In the genomic region with DNA sequence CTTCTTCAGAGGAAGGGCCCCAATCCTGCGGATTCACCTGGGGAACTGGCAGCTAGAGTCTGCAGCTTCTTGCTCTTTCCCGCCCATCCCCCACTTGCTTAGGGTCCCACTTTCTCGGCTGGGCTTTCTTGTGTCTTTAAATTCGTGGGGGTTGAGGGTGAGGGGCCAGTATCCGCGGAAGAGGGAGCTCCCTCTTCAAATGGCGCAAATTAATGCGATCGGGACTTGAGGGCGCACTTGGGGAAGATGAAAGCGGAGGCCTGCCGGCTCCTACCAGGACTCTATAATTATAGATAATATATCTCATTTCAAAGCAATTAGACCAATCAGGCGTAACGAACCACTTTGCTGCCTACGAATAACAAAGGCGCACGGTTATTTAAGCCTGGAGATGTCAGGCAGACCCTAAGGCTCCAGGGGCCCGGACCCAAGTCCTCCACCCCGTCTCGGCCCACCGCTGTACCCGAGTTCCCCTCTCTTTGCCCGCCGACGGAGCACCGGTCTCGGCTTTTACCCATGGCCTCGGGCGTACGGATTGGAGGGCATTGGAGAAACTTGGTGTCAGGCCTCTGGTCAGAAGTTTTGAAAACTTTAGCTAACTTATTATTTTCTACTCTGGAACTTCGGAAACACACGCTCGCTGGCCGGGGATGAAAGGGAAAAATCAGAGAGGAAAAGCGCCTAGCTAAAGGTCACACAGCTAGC, we compare ENCODE assay signal across 12 mouse cellular contexts. TPM values are rescaled to one million over a fixed set of nuclear protein-coding genes. Genes with fewer than 3 reads are reported as not detected.
DNase-seq lines count a peak whose midpoint lies in the region; ATAC-seq lines count a peak whose summit lies in the region.
"Had no signal": no experiment of that assay in that cellular context is flagged by ENCODE, and none has a peak within 500 bp of the region (broad histone marks: within the 10 kb centered on the region; RNA-seq: fewer than 3 reads in every experiment).

No protein-coding gene starts in this region.

- 0 out of 2 replicates have a peak, but pooled peaks cover 4% of the 10 kb centered on the region for H3K9me3 ChIP-seq in hindbrain, embryonic 10.5 days
- peaks cover 3% of the 10 kb centered on the region; the same call in 1 of the 2 replicates for H3K9me3 ChIP-seq in hindbrain, embryonic 16.5 days (ENCODE audit: control insufficient read depth, low read length)
- H3K9me3 ChIP-seq in embryonic facial prominence, embryonic 10.5 days: no peaks in the 10 kb centered on the region
- no peaks in the 10 kb centered on the region for H3K9me3 ChIP-seq in limb, embryonic 15.5 days
- H3K9me3 ChIP-seq: heart, embryonic 13.5 days had no signal

- no peaks in the 10 kb centered on the region for H3K36me3 ChIP-seq in hindbrain, embryonic 10.5 days
- no peaks in the 10 kb centered on the region for H3K36me3 ChIP-seq in hindbrain, embryonic 16.5 days (ENCODE audit: control insufficient read depth, insufficient read depth, low read length)
- no peaks in the 10 kb centered on the region for H3K36me3 ChIP-seq in embryonic facial prominence, embryonic 10.5 days (replicated peaks)
- H3K36me3 ChIP-seq in limb, embryonic 15.5 days: no peaks in the 10 kb centered on the region
- H3K36me3 ChIP-seq: heart, embryonic 13.5 days had no signal

- ATAC-seq in hindbrain, embryonic 16.5 days: no peak
- no peak for ATAC-seq in limb, embryonic 15.5 days (ENCODE audit: insufficient number of reproducible peaks, low FRiP score, low TSS enrichment, low read depth)
- ATAC-seq: Patski had no signal

- H3K4me3 ChIP-seq in hindbrain, embryonic 10.5 days: peak overlapping the region; percentile 42
- H3K4me3 ChIP-seq in hindbrain, embryonic 16.5 days (ENCODE audit: low read length): no peak overlapping the region
- peak overlapping the region; percentile 72 for H3K4me3 ChIP-seq in embryonic facial prominence, embryonic 10.5 days
- no peak overlapping the region; the same call in 1 of the 2 replicates for H3K4me3 ChIP-seq in limb, embryonic 15.5 days
- H3K4me3 ChIP-seq: heart, embryonic 13.5 days had no signal

- peak overlapping the region; percentile 76; the same call in 1 of the 2 replicates for H3K27ac ChIP-seq in hindbrain, embryonic 10.5 days
- no peak overlapping the region for H3K27ac ChIP-seq in hindbrain, embryonic 16.5 days (ENCODE audit: low read depth, low read length)
- peak overlapping the region; percentile 80 for H3K27ac ChIP-seq in embryonic facial prominence, embryonic 10.5 days (replicated peaks)
- H3K27ac ChIP-seq in limb, embryonic 15.5 days: 0 out of 2 replicates have a peak overlapping the region, but pooled peaks have one; percentile 1
- H3K27ac ChIP-seq: heart, embryonic 13.5 days; macrophage had no signal

- H3K4me1 ChIP-seq in hindbrain, embryonic 10.5 days (replicated peaks): peaks cover 66% of the 10 kb centered on the region
- peaks cover 14% of the 10 kb centered on the region for H3K4me1 ChIP-seq in hindbrain, embryonic 16.5 days (ENCODE audit: control insufficient read depth, insufficient read depth, low read depth, low read length)
- H3K4me1 ChIP-seq in embryonic facial prominence, embryonic 10.5 days: peaks cover 90% of the 10 kb centered on the region
- peaks cover 37% of the 10 kb centered on the region for H3K4me1 ChIP-seq in limb, embryonic 15.5 days

- no peak overlapping the region for H3K4me2 ChIP-seq in hindbrain, embryonic 16.5 days (ENCODE audit: low read length)
- H3K4me2 ChIP-seq in limb, embryonic 15.5 days: 0 out of 2 replicates have a peak overlapping the region, but pooled peaks have one; percentile 12
- H3K4me2 ChIP-seq: heart, embryonic 13.5 days had no signal

- peaks cover 99% of the 10 kb centered on the region for H3K27me3 ChIP-seq in hindbrain, embryonic 10.5 days (ENCODE audit: insufficient read depth, poor library complexity, severe bottlenecking)
- H3K27me3 ChIP-seq in hindbrain, embryonic 16.5 days (replicated peaks; ENCODE audit: control insufficient read depth, insufficient read depth, low read length): peaks cover 66% of the 10 kb centered on the region
- peaks cover 100% of the 10 kb centered on the region for H3K27me3 ChIP-seq in embryonic facial prominence, embryonic 10.5 days (replicated peaks; ENCODE audit: low read depth, poor library complexity, severe bottlenecking)
- H3K27me3 ChIP-seq in limb, embryonic 15.5 days: peaks cover 97% of the 10 kb centered on the region
- H3K27me3 ChIP-seq: Patski had no signal

- peak; percentile 56 for DNase-seq in hindbrain, embryonic 10.5 days (ENCODE audit: low spot score)
- peak; percentile 52 for DNase-seq in ES-CJ7 (ENCODE audit: low read depth, low spot score)
- DNase-seq in embryonic facial prominence, embryonic 10.5 days (ENCODE audit: low spot score): peak; percentile 74
- DNase-seq in lung, postnatal 10 days: no peak
- DNase-seq in kidney, adult 18-20 months: no peak
- DNase-seq in testis, postnatal 10 days (ENCODE audit: low spot score): no peak
- DNase-seq: cerebellum, adult 11-12 months had no signal

- no peak overlapping the region for H3K9ac ChIP-seq in hindbrain, embryonic 16.5 days (ENCODE audit: low read depth, low read length)
- no peak overlapping the region for H3K9ac ChIP-seq in limb, embryonic 15.5 days
- H3K9ac ChIP-seq: heart, embryonic 13.5 days had no signal

- WGBS in hindbrain, embryonic 10.5 days: under 1% methylated on average over 35 of the region's 35 CpGs
- 1% methylated on average over 35 of the region's 35 CpGs for WGBS in hindbrain, embryonic 16.5 days
- WGBS in embryonic facial prominence, embryonic 10.5 days: under 1% methylated on average over 35 of the region's 35 CpGs
- WGBS in limb, embryonic 15.5 days: 8% methylated on average over 35 of the region's 35 CpGs

RNA-seq across cellular contexts. Expression of a gene that starts 4.4 kb away (rescaled TPM):
- polyA plus RNA-seq in hindbrain, embryonic 10.5 days (2016; fragmentation: Nextera tagmentation; extraction: Ambion mirVana): 188 and 212 TPM in 2 replicates
- 28.9 and 30.5 TPM in 2 replicates for polyA plus RNA-seq in hindbrain, embryonic 16.5 days (2015; fragmentation: Nextera tagmentation; extraction: Ambion mirVana)
- 333 and 362 TPM in 2 replicates for polyA plus RNA-seq in embryonic facial prominence, embryonic 10.5 days (2016; fragmentation: Nextera tagmentation; extraction: Ambion mirVana)
- 137 and 155 TPM in 2 replicates for polyA plus RNA-seq in limb, embryonic 15.5 days (2015; fragmentation: Nextera tagmentation; extraction: Ambion mirVana)
- polyA plus RNA-seq: macrophage had no signal

Comparison
In these comparisons a context has a peak if more than half of its experiments do, and no peak if none do; other contexts are left out.
1. H3K4me3 ChIP-seq: peak in hindbrain, embryonic 10.5 days (single experiment) and embryonic facial prominence, embryonic 10.5 days (single experiment); none in hindbrain, embryonic 16.5 days (single experiment) and limb, embryonic 15.5 days (single experiment).
2. DNase-seq: peak in hindbrain, embryonic 10.5 days (single experiment), ES-CJ7 (single experiment) and embryonic facial prominence, embryonic 10.5 days (single experiment); none in lung, postnatal 10 days (single experiment), kidney, adult 18-20 months (single experiment) and testis, postnatal 10 days (single experiment).